Mouse (Mus musculus) macrophage (primary cell): Measurements from ENCODE around the gene Troap. TPM values are rescaled to one million over a fixed set of nuclear protein-coding genes. Genes with fewer than 3 reads are reported as not detected.
"Not testable (repeated sequence)": the region's sequence is repeated elsewhere in the genome, so short reads cannot be mapped to it uniquely, and the experiment has no call there.

Source experiments
- H3K27ac ChIP-seq: fragments of 350-480 bp; formaldehyde crosslinking; 2 replicates; pipeline ENCODE4 v1.9.0; 2021
- H3K36me3 ChIP-seq: fragments of 350-480 bp; formaldehyde crosslinking; 2 replicates; pipeline ENCODE4 v1.9.0; 2021; ENCODE audit errors: inconsistent target
- H3K4me3 ChIP-seq: fragments of 350-480 bp; formaldehyde crosslinking; 2 replicates; pipeline ENCODE4 v1.9.0; 2021; ENCODE audit errors: inconsistent target
- H3K79me2 ChIP-seq: fragments of 350-480 bp; formaldehyde crosslinking; 2 replicates; pipeline ENCODE4 v1.9.0; 2021; ENCODE audit errors: inconsistent target
- WGBS: methylation state at CpG from one replicate; pipeline ENCODE4 v1.1.7; 2026; ENCODE audit warnings: inconsistent platforms; ENCODE audit not compliant: missing documents; 5-methylcytosine and 5-hydroxymethylcytosine counted together
- polyA plus RNA-seq: library from polyadenylated mRNA; stranded (reverse); fragments of 250-400 nt; gene quantifications from 3 replicates; pipeline ENCODE4 v1.2.4, GENCODE M21; 2018; ENCODE audit warnings: inconsistent platforms

Troap gene
- polyA plus RNA-seq, 1 experiment from 2014 or later: 2.4 TPM

GRCm38 (mm10) chr15:99055511-99055961, 18.8 kb upstream of the Troap start:
- H3K79me2 ChIP-seq: no peaks in the 10 kb centered on the region
- H3K36me3 ChIP-seq: no peaks in the 10 kb centered on the region
- H3K4me3 ChIP-seq: no peak overlapping the region
- WGBS: 3% methylated on average over 37 of the region's 37 CpGs
- no peak overlapping the region for H3K27ac ChIP-seq

GRCm38 (mm10) chr15:99056332-99056731, 18.0 kb upstream of the Troap start:
- Histone ChIP-seq H3K27ac (no peak overlapping the region), H3K36me3 (no peaks in the 10 kb centered on the region), H3K79me2 (no peaks in the 10 kb centered on the region), H3K4me3 (no peak overlapping the region)
- WGBS: 24% methylated on average over 14 of the region's 14 CpGs

GRCm38 (mm10) chr15:99065557-99066165, 8.7 kb upstream of the Troap start:
- 71% methylated on average over 11 of the region's 12 CpGs for WGBS
- H3K27ac ChIP-seq: no peak overlapping the region
- no peaks in the 10 kb centered on the region for H3K36me3 ChIP-seq
- no peaks in the 10 kb centered on the region for H3K79me2 ChIP-seq
- no peak overlapping the region for H3K4me3 ChIP-seq

GRCm38 (mm10) chr15:99071988-99072387, 2.4 kb upstream of the Troap start:
- 100% methylated on average over 1 of the region's 1 CpGs for WGBS
- no peak overlapping the region for H3K4me3 ChIP-seq
- no peak overlapping the region for H3K27ac ChIP-seq
- H3K79me2 ChIP-seq: peaks cover 8% of the 10 kb centered on the region; the same call in 1 of the 2 replicates
- H3K36me3 ChIP-seq: no peaks in the 10 kb centered on the region

- Histone ChIP-seq H3K27ac (peak overlapping the region; percentile 81), H3K4me3 (peak overlapping the region; percentile 68), H3K36me3 (no peaks in the 10 kb centered on the region), H3K79me2 (peaks cover 8% of the 10 kb centered on the region; the same call in 1 of the 2 replicates)
- 2% methylated on average over 44 of the region's 44 CpGs for WGBS
Observed at GRCm38 (mm10) chr15:99074600-99075333, 392 bp downstream of the Troap start.

GRCm38 (mm10) chr15:99076011-99076410, 1.6 kb downstream of the Troap start:
- not testable (repeated sequence) for H3K27ac ChIP-seq, H3K4me3 ChIP-seq, H3K79me2 ChIP-seq, H3K36me3 ChIP-seq
- WGBS: no CpG with 5 or more reads among the region's 3 CpGs

- 89% methylated on average over 15 of the region's 15 CpGs for WGBS
Observed at GRCm38 (mm10) chr15:99078181-99078910, 4.0 kb downstream of the Troap start.

GRCm38 (mm10) chr15:99079804-99080203, 5.4 kb downstream of the Troap start:
- WGBS: 73% methylated on average over 2 of the region's 3 CpGs
- H3K4me3 ChIP-seq: no peak overlapping the region
- H3K79me2 ChIP-seq: peaks cover 8% of the 10 kb centered on the region; the same call in 1 of the 2 replicates
- H3K27ac ChIP-seq: no peak overlapping the region
- H3K36me3 ChIP-seq: no peaks in the 10 kb centered on the region

More at GRCm38 (mm10) chr15:99078181-99078910, 4.0 kb downstream of the Troap start:
- Histone ChIP-seq H3K36me3 (no peaks in the 10 kb centered on the region), H3K79me2 (peaks cover 8% of the 10 kb centered on the region; the same call in 1 of the 2 replicates), H3K4me3 (no peak overlapping the region), H3K27ac (no peak overlapping the region)

GRCm38 (mm10) chr15:99082322-99082721, 7.9 kb downstream of the Troap start:
- H3K27ac ChIP-seq: no peak overlapping the region
- H3K79me2 ChIP-seq: no peaks in the 10 kb centered on the region
- no peak overlapping the region for H3K4me3 ChIP-seq
- H3K36me3 ChIP-seq: no peaks in the 10 kb centered on the region
- 95% methylated on average over 12 of the region's 12 CpGs for WGBS

GRCm38 (mm10) chr15:99082840-99083239, 8.5 kb downstream of the Troap start:
- 94% methylated on average over 16 of the region's 16 CpGs for WGBS
- no peaks in the 10 kb centered on the region for H3K36me3 ChIP-seq
- no peak overlapping the region for H3K4me3 ChIP-seq
- H3K79me2 ChIP-seq: no peaks in the 10 kb centered on the region
- no peak overlapping the region for H3K27ac ChIP-seq

- no peaks in the 10 kb centered on the region for H3K79me2 ChIP-seq
- H3K4me3 ChIP-seq: no peak overlapping the region
- WGBS: 68% methylated on average over 9 of the region's 9 CpGs
- H3K27ac ChIP-seq: no peak overlapping the region
- H3K36me3 ChIP-seq: no peaks in the 10 kb centered on the region
Observed at GRCm38 (mm10) chr15:99083258-99083657, 8.9 kb downstream of the Troap start.

GRCm38 (mm10) chr15:99083867-99084557, 9.6 kb downstream of the Troap start:
- H3K27ac ChIP-seq: no peak overlapping the region
- no peak overlapping the region for H3K4me3 ChIP-seq
- H3K79me2 ChIP-seq: no peaks in the 10 kb centered on the region
- WGBS: 46% methylated on average over 7 of the region's 11 CpGs
- H3K36me3 ChIP-seq: no peaks in the 10 kb centered on the region

GRCm38 (mm10) chr15:99084618-99085017, 10.2 kb downstream of the Troap start:
- H3K36me3 ChIP-seq: no peaks in the 10 kb centered on the region
- H3K4me3 ChIP-seq: no peak overlapping the region
- H3K79me2 ChIP-seq: no peaks in the 10 kb centered on the region
- no peak overlapping the region for H3K27ac ChIP-seq
- 48% methylated on average over 18 of the region's 19 CpGs for WGBS

- Histone ChIP-seq H3K4me3 (no peak overlapping the region), H3K27ac (no peak overlapping the region), H3K36me3 (no peaks in the 10 kb centered on the region), H3K79me2 (no peaks in the 10 kb centered on the region)
- WGBS: 98% methylated on average over 4 of the region's 4 CpGs
Observed at GRCm38 (mm10) chr15:99085997-99086396, 11.6 kb downstream of the Troap start.
